Mouse (Mus musculus) midbrain, embryonic 12.5 days (tissue): ENCODE results near the gene Palm3. TPM values are rescaled to one million over a fixed set of nuclear protein-coding genes. Genes with fewer than 3 reads are reported as not detected.
A peak's percentile ranks its signal among the peaks of the same experiment; 100 is the strongest.
"Not testable (repeated sequence)": the region's sequence is repeated elsewhere in the genome, so short reads cannot be mapped to it uniquely, and the experiment has no call there.

Source experiments
- ATAC-seq: fragments of 200-750 bp; cut with Nextera tagmentation; 2 replicates; pipeline ENCODE4 v1.8.0; 2017; ENCODE audit warnings: low read depth, moderate TSS enrichment, moderate library complexity; ENCODE audit not compliant: low FRiP score
- H3K27ac ChIP-seq: fragments of 300-500 bp; sonication (generic); replicated peaks from 2 replicates; pipeline ENCODE4 v1.5.1; 2016; ENCODE audit warnings: mild to moderate bottlenecking
- H3K27me3 ChIP-seq: fragments of 300-500 bp; sonication (generic); 2 replicates; pipeline ENCODE4 v1.6.1; 2016; ENCODE audit warnings: mild to moderate bottlenecking
- H3K36me3 ChIP-seq: fragments of 300-500 bp; sonication (generic); 2 replicates; pipeline ENCODE4 v1.6.1; 2016
- H3K4me1 ChIP-seq: fragments of 300-500 bp; sonication (generic); 2 replicates; pipeline ENCODE4 v1.6.1; 2016
- H3K4me2 ChIP-seq: fragments of 300-500 bp; sonication (generic); replicated peaks from 2 replicates; pipeline ENCODE4 v1.6.1; 2016; ENCODE audit warnings: mild to moderate bottlenecking, moderate library complexity
- H3K4me3 ChIP-seq: fragments of 300-500 bp; sonication (generic); 2 replicates; pipeline ENCODE4 v1.5.1; 2016; ENCODE audit warnings: mild to moderate bottlenecking
- H3K9ac ChIP-seq: fragments of 300-500 bp; sonication (generic); replicated peaks from 2 replicates; pipeline ENCODE4 v1.6.1; 2016; ENCODE audit warnings: mild to moderate bottlenecking, moderate library complexity
- H3K9me3 ChIP-seq: fragments of 300-500 bp; sonication (generic); 2 replicates; pipeline ENCODE4 v1.6.1; 2016; ENCODE audit warnings: mild to moderate bottlenecking
- WGBS: fragments of 180-500 bp; shearing (Covaris S2); methylation state at CpG from one replicate; pipeline ENCODE4 v1.1.7; 2016; 5-methylcytosine and 5-hydroxymethylcytosine counted together
- polyA plus RNA-seq: library from polyadenylated mRNA; unstranded; fragments of >200 nt; fragmentation: Nextera tagmentation; extraction: Ambion mirVana; gene quantifications from 2 replicates; pipeline ENCODE4 v1.2.1, GENCODE M21; 2016

Gene Palm3
- polyA plus RNA-seq, 1 experiment from 2014 or later, result 3.9 TPM

DNA sequence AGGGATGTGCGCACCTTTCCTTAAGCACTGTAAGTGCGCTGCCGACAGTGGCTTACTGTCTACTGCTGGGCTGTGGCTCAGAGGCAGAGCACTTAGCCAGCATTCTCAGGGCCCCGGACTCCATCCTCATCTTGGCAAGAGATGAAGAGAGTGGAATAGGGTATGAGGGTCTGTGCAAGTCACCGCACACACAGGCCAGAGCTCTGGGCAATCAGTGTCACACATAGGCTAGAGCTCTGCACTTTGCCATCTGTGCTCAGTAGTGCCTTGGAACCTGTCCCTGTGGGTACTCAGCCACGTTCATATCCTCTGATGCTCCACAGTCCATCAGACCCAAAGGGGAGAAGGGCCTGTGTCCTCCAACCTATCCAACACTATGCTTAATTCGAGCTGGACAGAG, 39.7 kb upstream of the Palm3 start:
- H3K4me3 ChIP-seq, result no peak overlapping the region
- WGBS, result 94% methylated on average over 7 of the region's 7 CpGs
- peaks cover 15% of the 10 kb centered on the region for H3K4me1 ChIP-seq
- H3K36me3 ChIP-seq, result peaks cover 60% of the 10 kb centered on the region
- no peaks in the 10 kb centered on the region for H3K27me3 ChIP-seq
- no peak for ATAC-seq
- H3K9ac ChIP-seq, result no peak overlapping the region
- H3K4me2 ChIP-seq, result no peak overlapping the region
- no peak overlapping the region for H3K27ac ChIP-seq
- no peaks in the 10 kb centered on the region for H3K9me3 ChIP-seq

DNA sequence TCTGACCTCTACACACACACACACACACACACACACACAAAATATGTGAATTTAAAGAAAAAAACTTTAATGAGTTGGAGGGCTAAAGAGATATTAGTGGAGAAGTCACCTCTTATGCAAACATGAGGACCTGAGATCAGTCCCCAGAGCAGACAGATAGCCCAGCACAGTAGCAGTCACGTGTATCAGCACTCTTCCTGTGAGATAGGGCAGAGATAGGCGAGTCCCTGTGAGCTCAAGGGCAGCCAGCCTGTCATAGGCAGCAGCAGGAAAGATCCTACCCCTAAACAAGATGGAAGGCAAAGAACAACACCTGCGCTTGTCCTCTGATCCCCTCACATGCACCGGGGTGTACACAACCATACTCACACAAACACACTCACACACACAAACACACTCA, 38.8 kb upstream of the Palm3 start:
- H3K9me3 ChIP-seq, result no peaks in the 10 kb centered on the region
- H3K4me1 ChIP-seq, result peaks cover 8% of the 10 kb centered on the region
- no peak for ATAC-seq
- no peaks in the 10 kb centered on the region for H3K27me3 ChIP-seq
- no peak overlapping the region for H3K9ac ChIP-seq
- WGBS, result 93% methylated on average over 4 of the region's 4 CpGs
- no peak overlapping the region for H3K4me3 ChIP-seq
- H3K4me2 ChIP-seq, result no peak overlapping the region
- peaks cover 69% of the 10 kb centered on the region for H3K36me3 ChIP-seq
- H3K27ac ChIP-seq, result no peak overlapping the region

DNA sequence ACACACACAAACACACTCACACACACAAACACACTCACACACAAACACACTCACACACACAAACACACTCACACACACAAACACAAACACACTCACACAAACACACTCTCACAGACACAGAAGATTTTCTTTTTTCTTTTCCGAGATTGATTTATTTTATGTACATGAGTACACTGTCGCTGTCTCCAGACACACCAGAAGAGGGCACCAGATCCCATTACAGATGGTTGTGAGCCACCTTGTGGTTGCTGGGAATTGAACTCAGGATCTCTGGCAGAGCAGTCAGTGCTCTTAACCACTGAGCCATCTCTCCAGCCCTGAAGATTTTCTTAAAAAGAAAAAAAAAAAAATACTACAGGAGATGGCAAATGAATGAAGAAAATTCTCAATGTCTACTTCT, 38.0 kb upstream of the Palm3 start:
- H3K27ac ChIP-seq, H3K4me2 ChIP-seq, H3K27me3 ChIP-seq, H3K4me1 ChIP-seq, ATAC-seq, H3K9me3 ChIP-seq, H3K9ac ChIP-seq, H3K4me3 ChIP-seq: not testable (repeated sequence)
- H3K36me3 ChIP-seq, result peaks cover 77% of the 10 kb centered on the region
- 99% methylated on average over 2 of the region's 2 CpGs for WGBS

DNA sequence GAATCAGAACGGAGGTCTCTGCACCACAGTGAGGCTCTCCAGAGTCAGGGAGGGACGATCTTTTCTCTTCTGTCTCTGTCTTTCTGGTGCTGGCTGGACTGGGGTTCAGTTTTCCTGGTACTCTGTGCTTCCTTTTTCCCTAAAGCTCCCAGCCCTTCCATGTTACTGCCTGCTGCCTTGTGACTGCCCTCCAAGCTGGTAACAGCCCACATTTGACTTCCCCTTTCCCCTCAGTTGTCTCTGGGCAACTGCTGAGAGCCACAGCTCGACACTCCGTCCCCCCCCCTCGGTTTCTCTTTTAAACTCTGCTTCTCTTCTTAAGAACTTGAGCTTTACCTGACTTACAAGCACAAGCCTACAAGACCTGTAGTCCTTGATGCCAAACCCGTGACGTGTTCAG, 32.0 kb upstream of the Palm3 start:
- no peak overlapping the region for H3K4me2 ChIP-seq
- H3K27me3 ChIP-seq, result no peaks in the 10 kb centered on the region
- H3K4me3 ChIP-seq, result no peak overlapping the region
- H3K9ac ChIP-seq, result no peak overlapping the region
- H3K36me3 ChIP-seq, result peaks cover 79% of the 10 kb centered on the region
- 86% methylated on average over 7 of the region's 7 CpGs for WGBS
- no peak overlapping the region for H3K27ac ChIP-seq
- ATAC-seq, result no peak
- H3K4me1 ChIP-seq, result no peaks in the 10 kb centered on the region
- no peaks in the 10 kb centered on the region for H3K9me3 ChIP-seq

DNA sequence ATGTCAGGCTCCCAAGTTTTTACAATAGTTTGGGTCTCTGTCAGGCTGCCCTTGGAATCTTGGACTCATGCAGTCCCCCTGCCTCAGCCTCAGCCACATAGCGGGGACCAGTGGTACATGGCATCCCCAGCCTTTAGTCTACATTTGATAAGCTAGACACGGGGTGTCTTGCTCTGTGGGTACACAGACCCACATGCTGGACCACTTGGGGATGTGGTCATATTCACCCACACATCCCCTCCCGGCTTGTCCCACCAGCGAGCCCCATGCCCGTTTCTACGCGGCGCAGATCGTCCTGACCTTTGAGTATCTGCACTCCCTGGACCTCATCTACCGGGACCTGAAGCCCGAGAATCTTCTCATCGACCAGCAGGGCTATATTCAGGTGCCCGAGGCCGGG, 31.1 kb upstream of the Palm3 start:
- no peak for ATAC-seq
- 95% methylated on average over 14 of the region's 14 CpGs for WGBS
- Histone ChIP-seq H3K4me3 (no peak overlapping the region), H3K27ac (no peak overlapping the region), H3K36me3 (peaks cover 80% of the 10 kb centered on the region), H3K27me3 (no peaks in the 10 kb centered on the region), H3K9ac (no peak overlapping the region), H3K9me3 (no peaks in the 10 kb centered on the region), H3K4me1 (no peaks in the 10 kb centered on the region), H3K4me2 (no peak overlapping the region)

DNA sequence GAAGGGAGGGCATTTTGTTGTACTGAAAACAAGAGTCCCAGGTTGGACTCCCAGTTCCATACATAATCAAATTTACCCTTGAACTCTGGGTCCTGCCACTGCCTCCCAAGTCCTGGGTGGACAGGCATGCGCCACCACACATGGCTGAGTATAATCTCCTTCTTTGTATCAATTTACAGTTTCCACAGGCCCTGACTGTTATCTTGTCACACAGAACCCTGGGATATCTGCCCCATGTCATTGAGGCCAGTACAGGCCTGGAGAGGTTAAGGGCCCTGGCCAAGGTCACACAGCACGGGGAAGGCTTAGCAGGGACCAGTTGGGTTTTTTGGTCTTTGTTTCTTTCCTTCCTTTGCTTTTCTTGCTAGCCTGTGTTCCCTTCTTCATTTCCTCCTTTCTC, 28.8 kb upstream of the Palm3 start:
- Histone ChIP-seq H3K4me2 (no peak overlapping the region), H3K9me3 (no peaks in the 10 kb centered on the region), H3K4me3 (no peak overlapping the region), H3K4me1 (peaks cover 5% of the 10 kb centered on the region; the same call in 1 of the 2 replicates), H3K36me3 (peaks cover 60% of the 10 kb centered on the region), H3K27me3 (no peaks in the 10 kb centered on the region), H3K27ac (no peak overlapping the region), H3K9ac (no peak overlapping the region)
- WGBS, result 86% methylated on average over 2 of the region's 2 CpGs
- no peak for ATAC-seq

DNA sequence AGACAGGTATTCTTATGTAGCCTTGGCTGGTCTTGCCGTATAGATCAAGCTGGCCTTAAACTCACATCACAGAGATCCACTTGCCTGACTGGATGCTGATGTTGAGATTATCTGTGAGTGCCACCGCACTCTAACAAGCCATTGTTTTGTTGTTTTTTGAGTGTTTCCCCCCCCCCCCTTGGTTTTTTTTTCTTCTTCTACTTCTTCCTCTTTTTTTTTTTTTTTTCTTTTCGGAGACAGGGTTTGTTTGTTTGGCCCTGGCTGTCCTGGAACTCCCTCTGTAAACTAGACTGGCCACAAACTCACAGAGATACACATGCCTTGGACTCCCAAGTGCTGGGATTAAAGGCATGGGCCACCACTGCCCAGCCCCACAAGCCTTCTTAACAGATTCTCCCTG, 27.2 kb upstream of the Palm3 start:
- no peak overlapping the region for H3K4me3 ChIP-seq
- no peaks in the 10 kb centered on the region for H3K9me3 ChIP-seq
- H3K27me3 ChIP-seq, result peaks cover 1% of the 10 kb centered on the region; the same call in 1 of the 2 replicates
- ATAC-seq, result no peak
- H3K27ac ChIP-seq, result no peak overlapping the region
- no peak overlapping the region for H3K9ac ChIP-seq
- peaks cover 45% of the 10 kb centered on the region for H3K36me3 ChIP-seq
- 97% methylated on average over 3 of the region's 3 CpGs for WGBS
- peaks cover 13% of the 10 kb centered on the region for H3K4me1 ChIP-seq
- no peak overlapping the region for H3K4me2 ChIP-seq

DNA sequence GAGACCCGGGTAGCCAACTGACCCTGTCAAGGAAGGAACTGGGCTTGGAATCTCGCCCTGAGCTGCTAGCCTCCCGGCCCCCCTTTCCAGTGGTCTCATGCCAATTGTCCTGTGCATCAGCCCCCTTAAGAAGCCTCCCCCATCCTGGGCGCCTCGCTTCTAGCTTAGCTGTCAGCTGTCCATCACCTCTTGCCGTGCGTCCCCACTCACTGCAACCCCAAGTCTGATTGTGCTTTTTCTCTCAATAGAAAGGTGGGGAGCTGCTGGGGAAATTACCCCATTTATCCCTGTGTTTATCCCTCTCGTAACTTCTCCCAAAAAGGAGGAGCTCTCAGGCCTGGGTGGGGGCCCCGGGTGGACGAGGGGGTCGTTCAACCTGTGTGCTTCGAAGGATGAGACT, 25.3 kb upstream of the Palm3 start:
- H3K9ac ChIP-seq, result no peak overlapping the region
- H3K27ac ChIP-seq, result no peak overlapping the region
- H3K36me3 ChIP-seq, result peaks cover 37% of the 10 kb centered on the region
- H3K9me3 ChIP-seq, result no peaks in the 10 kb centered on the region
- peak overlapping the region; percentile 65 for H3K4me2 ChIP-seq
- peaks cover 21% of the 10 kb centered on the region for H3K27me3 ChIP-seq
- H3K4me1 ChIP-seq, result peaks cover 23% of the 10 kb centered on the region
- peak overlapping the region; percentile 86; the same call in 1 of the 2 replicates for H3K4me3 ChIP-seq
- 12% methylated on average over 12 of the region's 12 CpGs for WGBS
- ATAC-seq, result no peak

DNA sequence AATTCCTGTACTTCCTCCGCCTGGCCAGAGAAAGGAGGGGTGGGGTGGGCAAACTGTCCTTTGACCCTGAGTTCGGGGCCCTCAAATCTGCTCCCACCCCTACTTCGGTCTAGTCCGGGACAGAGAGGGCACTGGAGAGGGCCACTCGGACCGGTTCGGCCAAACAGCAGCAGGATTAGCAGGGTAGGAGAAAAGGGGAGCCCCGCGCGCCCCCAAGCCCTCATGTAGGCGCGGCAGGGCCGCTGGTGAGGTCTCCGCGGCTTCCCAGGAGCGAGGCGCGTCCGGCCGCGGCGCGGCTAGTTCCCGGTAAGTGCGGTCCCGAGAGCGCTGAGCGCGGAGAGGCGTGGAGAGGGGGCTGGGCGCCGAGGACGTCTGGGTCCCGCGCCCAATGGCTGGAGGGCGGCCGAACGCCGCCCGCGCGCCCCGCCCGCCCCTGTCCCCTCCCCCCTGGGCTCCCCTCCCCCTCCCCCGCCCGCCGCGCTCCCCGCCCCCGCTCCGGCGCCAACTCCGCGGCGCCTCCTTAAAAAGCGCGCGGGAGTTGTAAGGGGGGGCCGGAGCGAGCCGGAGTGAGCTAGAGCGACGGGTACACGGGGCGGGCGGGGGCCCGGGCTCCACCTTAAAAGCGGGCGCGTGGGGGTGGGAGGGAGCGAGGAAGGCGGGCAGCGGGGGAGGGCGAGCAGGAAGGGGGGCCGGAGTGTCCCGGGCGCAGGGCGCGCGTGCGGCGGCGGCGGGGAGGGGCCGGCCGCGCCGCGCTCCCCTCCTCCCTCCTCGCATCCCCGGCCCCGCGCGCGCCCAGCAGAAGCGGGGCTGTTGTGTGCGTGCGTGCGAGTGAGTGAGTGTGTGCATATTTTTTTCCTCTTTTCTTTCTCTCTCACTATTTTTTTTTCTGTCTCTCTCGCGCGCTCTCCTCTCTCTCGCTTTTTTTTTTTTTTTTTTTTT, 24.4 kb upstream of the Palm3 start:
- WGBS, result under 1% methylated on average over 54 of the region's 103 CpGs
- H3K36me3 ChIP-seq, result peaks cover 29% of the 10 kb centered on the region
- peaks cover 29% of the 10 kb centered on the region for H3K27me3 ChIP-seq
- H3K9ac ChIP-seq, result peak overlapping the region; percentile 87
- peak overlapping the region; percentile 97 for H3K27ac ChIP-seq
- H3K4me3 ChIP-seq, result peak overlapping the region; percentile 86
- peaks cover 31% of the 10 kb centered on the region for H3K4me1 ChIP-seq
- peak; percentile 78 for ATAC-seq
- peak overlapping the region; percentile 65 for H3K4me2 ChIP-seq
- no peaks in the 10 kb centered on the region for H3K9me3 ChIP-seq

DNA sequence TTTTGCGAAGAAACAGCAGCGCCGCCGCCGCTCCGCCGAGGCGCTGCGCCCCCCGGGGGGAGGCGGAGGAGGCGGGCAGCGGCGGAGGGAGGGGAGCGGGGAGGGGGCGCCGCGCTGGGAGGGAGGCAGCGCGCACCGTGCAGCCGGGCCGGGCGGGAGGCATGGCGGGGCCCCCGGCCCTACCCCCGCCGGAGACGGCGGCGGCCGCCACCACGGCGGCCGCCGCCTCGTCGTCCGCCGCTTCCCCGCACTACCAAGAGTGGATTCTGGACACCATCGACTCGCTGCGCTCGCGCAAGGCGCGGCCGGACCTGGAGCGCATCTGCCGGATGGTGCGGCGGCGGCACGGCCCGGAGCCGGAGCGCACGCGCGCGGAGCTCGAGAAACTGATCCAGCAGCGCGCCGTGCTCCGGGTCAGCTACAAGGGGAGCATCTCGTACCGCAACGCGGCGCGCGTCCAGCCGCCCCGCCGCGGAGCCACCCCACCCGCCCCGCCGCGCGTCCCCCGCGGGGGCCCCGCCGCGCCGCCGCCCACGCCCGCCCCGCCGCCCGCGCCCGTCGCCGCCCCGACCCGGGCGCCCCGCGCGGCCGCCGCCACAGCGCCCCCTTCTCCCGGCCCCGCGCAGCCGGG, 23.6 kb upstream of the Palm3 start, which contains the start of gene Samd1:
Samd1 (plus strand) TSS at position 162 of the 631 bp plus-strand sequence.
- peak within 1 kb of the TSS; percentile 86 for H3K4me2 ChIP-seq
- peak within 1 kb of the TSS; percentile 87 for H3K9ac ChIP-seq
- H3K36me3 ChIP-seq, result peaks cover 21% of the 10 kb centered on the region
- peak within 1 kb of the TSS; percentile 86 for H3K4me3 ChIP-seq
- peaks cover 31% of the 10 kb centered on the region for H3K4me1 ChIP-seq
- peak; percentile 9; the same call in 1 of the 2 replicates for ATAC-seq
- WGBS, result no CpG with 5 or more reads among the region's 112 CpGs
- H3K27ac ChIP-seq, result peak within 1 kb of the TSS; percentile 97
- H3K9me3 ChIP-seq, result no peaks in the 10 kb centered on the region
- H3K27me3 ChIP-seq, result peaks cover 37% of the 10 kb centered on the region

DNA sequence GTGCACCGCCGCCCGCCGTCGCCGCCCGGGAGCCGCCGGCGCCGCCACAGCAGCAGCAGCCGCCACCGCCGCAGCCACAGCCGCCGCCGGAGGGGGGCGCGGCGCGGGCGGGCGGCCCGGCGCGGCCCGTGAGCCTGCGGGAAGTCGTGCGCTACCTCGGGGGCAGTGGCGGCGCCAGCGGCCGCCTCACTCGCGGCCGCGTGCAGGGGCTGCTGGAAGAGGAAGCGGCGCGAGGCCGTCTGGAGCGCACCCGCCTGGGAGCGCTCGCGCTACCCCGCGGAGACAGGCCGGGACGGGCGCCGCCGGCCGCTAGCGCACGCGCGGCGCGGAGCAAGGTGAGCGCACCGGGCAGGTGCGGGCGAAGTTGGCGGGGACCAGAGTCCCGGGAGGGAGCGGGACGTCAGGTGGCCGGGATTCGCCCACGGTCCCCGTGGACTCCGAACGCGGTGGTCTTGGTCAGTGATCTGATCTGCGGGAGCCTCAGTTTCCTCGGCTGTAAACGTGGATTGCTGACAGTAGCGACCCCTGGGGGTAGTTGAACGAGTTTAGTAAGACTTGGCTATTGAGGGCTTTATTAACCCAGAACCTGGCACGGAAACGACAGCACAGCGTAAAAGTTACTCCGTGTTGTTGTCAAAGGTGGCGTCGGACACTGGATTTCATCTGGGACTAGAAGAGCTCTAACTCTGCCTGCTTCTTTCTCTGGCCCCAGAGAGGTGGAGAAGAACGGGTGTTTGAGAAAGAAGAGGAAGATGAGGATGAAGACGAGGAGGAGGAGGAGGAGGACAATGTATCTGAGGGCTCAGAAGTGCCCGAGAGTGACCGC, 22.8 kb upstream of the Palm3 start:
- Histone ChIP-seq H3K4me1 (peaks cover 39% of the 10 kb centered on the region), H3K9me3 (no peaks in the 10 kb centered on the region), H3K4me2 (peak overlapping the region; percentile 86), H3K9ac (peak overlapping the region; percentile 75), H3K27ac (peak overlapping the region; percentile 87), H3K36me3 (peaks cover 21% of the 10 kb centered on the region), H3K4me3 (peak overlapping the region; percentile 86), H3K27me3 (peaks cover 45% of the 10 kb centered on the region)
- ATAC-seq, result no peak
- 1% methylated on average over 67 of the region's 92 CpGs for WGBS
